Mouse (Mus musculus): ENCODE measurements around the gene Smco4. TPM values are rescaled to one million over a fixed set of nuclear protein-coding genes. Genes with fewer than 3 reads are reported as not detected.

Gene Smco4
- polyA plus RNA-seq, 1 experiment from 2014 or later, result 2.2 TPM

GRCm38 (mm10) chr9:15574750-15575454, 81.7 kb downstream of the Smco4 start:
- WGBS (ENCODE audit: insufficient replicate concordance), result 81% methylated on average over 13 of the region's 13 CpGs
- no peak overlapping the region for H3K27ac ChIP-seq (ENCODE audit: low read depth, low read length)
- H3K4me1 ChIP-seq (ENCODE audit: control insufficient read depth, insufficient read depth, low read length), result no peaks in the 10 kb centered on the region
- ATAC-seq (replicated peaks; ENCODE audit: insufficient number of reproducible peaks, low FRiP score, low TSS enrichment), result no peak
- H3K4me3 ChIP-seq (ENCODE audit: low read depth, low read length), result no peak overlapping the region
- H3K36me3 ChIP-seq (ENCODE audit: control insufficient read depth, insufficient read depth, low read length), result no peaks in the 10 kb centered on the region
- H3K9ac ChIP-seq (ENCODE audit: low read depth, low read length), result no peak overlapping the region
- no peaks in the 10 kb centered on the region for H3K9me3 ChIP-seq (replicated peaks; ENCODE audit: control insufficient read depth, low read length)
- no peaks in the 10 kb centered on the region for H3K27me3 ChIP-seq (ENCODE audit: control insufficient read depth, insufficient read depth, low read length)
- H3K4me2 ChIP-seq, result no peak overlapping the region

GRCm38 (mm10) chr9:15578427-15578826, 85.2 kb downstream of the Smco4 start:
- H3K9me3 ChIP-seq (replicated peaks; ENCODE audit: control insufficient read depth, low read length), result no peaks in the 10 kb centered on the region
- no peak overlapping the region for H3K9ac ChIP-seq (ENCODE audit: low read depth, low read length)
- no peak overlapping the region for H3K4me2 ChIP-seq
- ATAC-seq (replicated peaks; ENCODE audit: insufficient number of reproducible peaks, low FRiP score, low TSS enrichment), result no peak
- H3K27me3 ChIP-seq (ENCODE audit: control insufficient read depth, insufficient read depth, low read length), result no peaks in the 10 kb centered on the region
- H3K27ac ChIP-seq (ENCODE audit: low read depth, low read length), result no peak overlapping the region
- WGBS (ENCODE audit: insufficient replicate concordance), result 43% methylated on average over 1 of the region's 1 CpGs
- H3K4me3 ChIP-seq (ENCODE audit: low read depth, low read length), result no peak overlapping the region
- H3K4me1 ChIP-seq (ENCODE audit: control insufficient read depth, insufficient read depth, low read length), result no peaks in the 10 kb centered on the region
- H3K36me3 ChIP-seq (ENCODE audit: control insufficient read depth, insufficient read depth, low read length), result no peaks in the 10 kb centered on the region

- WGBS (ENCODE audit: insufficient replicate concordance), result 81% methylated on average over 9 of the region's 9 CpGs
Observed at GRCm38 (mm10) chr9:15578946-15579345, 85.7 kb downstream of the Smco4 start.

GRCm38 (mm10) chr9:15580176-15580575, 86.9 kb downstream of the Smco4 start:
- H3K9me3 ChIP-seq (replicated peaks; ENCODE audit: control insufficient read depth, low read length), result no peaks in the 10 kb centered on the region
- H3K4me1 ChIP-seq (ENCODE audit: control insufficient read depth, insufficient read depth, low read length), result no peaks in the 10 kb centered on the region
- H3K36me3 ChIP-seq (ENCODE audit: control insufficient read depth, insufficient read depth, low read length), result no peaks in the 10 kb centered on the region
- 70% methylated on average over 6 of the region's 6 CpGs for WGBS (ENCODE audit: insufficient replicate concordance)
- ATAC-seq (replicated peaks; ENCODE audit: insufficient number of reproducible peaks, low FRiP score, low TSS enrichment), result no peak
- no peak overlapping the region for H3K9ac ChIP-seq (ENCODE audit: low read depth, low read length)
- H3K4me3 ChIP-seq (ENCODE audit: low read depth, low read length), result no peak overlapping the region
- H3K27ac ChIP-seq (ENCODE audit: low read depth, low read length), result no peak overlapping the region
- no peak overlapping the region for H3K4me2 ChIP-seq
- no peaks in the 10 kb centered on the region for H3K27me3 ChIP-seq (ENCODE audit: control insufficient read depth, insufficient read depth, low read length)

More at GRCm38 (mm10) chr9:15578946-15579345, 85.7 kb downstream of the Smco4 start:
- Histone ChIP-seq H3K27ac (ENCODE audit: low read depth, low read length) (no peak overlapping the region), H3K9ac (ENCODE audit: low read depth, low read length) (no peak overlapping the region), H3K4me1 (ENCODE audit: control insufficient read depth, insufficient read depth, low read length) (no peaks in the 10 kb centered on the region), H3K27me3 (ENCODE audit: control insufficient read depth, insufficient read depth, low read length) (no peaks in the 10 kb centered on the region), H3K4me2 (no peak overlapping the region), H3K36me3 (ENCODE audit: control insufficient read depth, insufficient read depth, low read length) (no peaks in the 10 kb centered on the region), H3K9me3 (replicated peaks; ENCODE audit: control insufficient read depth, low read length) (no peaks in the 10 kb centered on the region), H3K4me3 (ENCODE audit: low read depth, low read length) (no peak overlapping the region)
- ATAC-seq (replicated peaks; ENCODE audit: insufficient number of reproducible peaks, low FRiP score, low TSS enrichment), result no peak

GRCm38 (mm10) chr9:15582026-15582425, 88.8 kb downstream of the Smco4 start:
- Histone ChIP-seq H3K4me3 (ENCODE audit: low read depth, low read length) (no peak overlapping the region), H3K27me3 (ENCODE audit: control insufficient read depth, insufficient read depth, low read length) (no peaks in the 10 kb centered on the region), H3K27ac (ENCODE audit: low read depth, low read length) (no peak overlapping the region), H3K9me3 (replicated peaks; ENCODE audit: control insufficient read depth, low read length) (no peaks in the 10 kb centered on the region), H3K9ac (ENCODE audit: low read depth, low read length) (no peak overlapping the region), H3K4me2 (no peak overlapping the region), H3K36me3 (ENCODE audit: control insufficient read depth, insufficient read depth, low read length) (no peaks in the 10 kb centered on the region), H3K4me1 (ENCODE audit: control insufficient read depth, insufficient read depth, low read length) (no peaks in the 10 kb centered on the region)
- WGBS (ENCODE audit: insufficient replicate concordance), result 86% methylated on average over 5 of the region's 5 CpGs
- ATAC-seq (replicated peaks; ENCODE audit: insufficient number of reproducible peaks, low FRiP score, low TSS enrichment), result no peak

GRCm38 (mm10) chr9:15584209-15584608, 91.0 kb downstream of the Smco4 start:
- H3K4me1 ChIP-seq (ENCODE audit: control insufficient read depth, insufficient read depth, low read length), result no peaks in the 10 kb centered on the region
- ATAC-seq (replicated peaks; ENCODE audit: insufficient number of reproducible peaks, low FRiP score, low TSS enrichment), result no peak
- H3K9me3 ChIP-seq (replicated peaks; ENCODE audit: control insufficient read depth, low read length), result no peaks in the 10 kb centered on the region
- H3K36me3 ChIP-seq (ENCODE audit: control insufficient read depth, insufficient read depth, low read length), result no peaks in the 10 kb centered on the region
- WGBS (ENCODE audit: insufficient replicate concordance), result 70% methylated on average over 9 of the region's 9 CpGs
- no peak overlapping the region for H3K4me3 ChIP-seq (ENCODE audit: low read depth, low read length)
- no peaks in the 10 kb centered on the region for H3K27me3 ChIP-seq (ENCODE audit: control insufficient read depth, insufficient read depth, low read length)
- H3K27ac ChIP-seq (ENCODE audit: low read depth, low read length), result no peak overlapping the region
- no peak overlapping the region for H3K4me2 ChIP-seq
- no peak overlapping the region for H3K9ac ChIP-seq (ENCODE audit: low read depth, low read length)

GRCm38 (mm10) chr9:15585956-15586355, 92.7 kb downstream of the Smco4 start:
- Histone ChIP-seq H3K27ac (ENCODE audit: low read depth, low read length) (no peak overlapping the region), H3K36me3 (ENCODE audit: control insufficient read depth, insufficient read depth, low read length) (no peaks in the 10 kb centered on the region), H3K4me1 (ENCODE audit: control insufficient read depth, insufficient read depth, low read length) (no peaks in the 10 kb centered on the region), H3K4me3 (ENCODE audit: low read depth, low read length) (no peak overlapping the region), H3K9ac (ENCODE audit: low read depth, low read length) (no peak overlapping the region), H3K4me2 (no peak overlapping the region), H3K27me3 (ENCODE audit: control insufficient read depth, insufficient read depth, low read length) (no peaks in the 10 kb centered on the region), H3K9me3 (replicated peaks; ENCODE audit: control insufficient read depth, low read length) (no peaks in the 10 kb centered on the region)
- ATAC-seq (replicated peaks; ENCODE audit: insufficient number of reproducible peaks, low FRiP score, low TSS enrichment), result no peak
- WGBS (ENCODE audit: insufficient replicate concordance), result 90% methylated on average over 1 of the region's 1 CpGs

- H3K9me3 ChIP-seq (replicated peaks; ENCODE audit: control insufficient read depth, low read length), result no peaks in the 10 kb centered on the region
- no peak for ATAC-seq (replicated peaks; ENCODE audit: insufficient number of reproducible peaks, low FRiP score, low TSS enrichment)
- WGBS (ENCODE audit: insufficient replicate concordance), result 54% methylated on average over 6 of the region's 6 CpGs
- no peaks in the 10 kb centered on the region for H3K36me3 ChIP-seq (ENCODE audit: control insufficient read depth, insufficient read depth, low read length)
- no peak overlapping the region for H3K4me3 ChIP-seq (ENCODE audit: low read depth, low read length)
- H3K27ac ChIP-seq (ENCODE audit: low read depth, low read length), result no peak overlapping the region
- H3K9ac ChIP-seq (ENCODE audit: low read depth, low read length), result no peak overlapping the region
- H3K4me2 ChIP-seq, result no peak overlapping the region
- no peaks in the 10 kb centered on the region for H3K27me3 ChIP-seq (ENCODE audit: control insufficient read depth, insufficient read depth, low read length)
- no peaks in the 10 kb centered on the region for H3K4me1 ChIP-seq (ENCODE audit: control insufficient read depth, insufficient read depth, low read length)
Observed at GRCm38 (mm10) chr9:15587157-15587854, 94.1 kb downstream of the Smco4 start.

- Histone ChIP-seq H3K27ac (ENCODE audit: low read depth, low read length) (no peak overlapping the region), H3K4me1 (ENCODE audit: control insufficient read depth, insufficient read depth, low read length) (no peaks in the 10 kb centered on the region), H3K9ac (ENCODE audit: low read depth, low read length) (no peak overlapping the region), H3K4me3 (ENCODE audit: low read depth, low read length) (no peak overlapping the region), H3K4me2 (no peak overlapping the region), H3K9me3 (replicated peaks; ENCODE audit: control insufficient read depth, low read length) (no peaks in the 10 kb centered on the region), H3K27me3 (ENCODE audit: control insufficient read depth, insufficient read depth, low read length) (no peaks in the 10 kb centered on the region), H3K36me3 (ENCODE audit: control insufficient read depth, insufficient read depth, low read length) (no peaks in the 10 kb centered on the region)
- ATAC-seq (replicated peaks; ENCODE audit: insufficient number of reproducible peaks, low FRiP score, low TSS enrichment), result no peak
- WGBS (ENCODE audit: insufficient replicate concordance), result 79% methylated on average over 4 of the region's 4 CpGs
Observed at GRCm38 (mm10) chr9:15594148-15594547, 100.9 kb downstream of the Smco4 start.

Measured in heart, embryonic 11.5 days (tissue).